Mouse (Mus musculus) spleen, adult 2 months (tissue): ENCODE data around the gene Prcc.

ENCODE experiments used
- CTCF ChIP-seq: fragments of 200-500 bp; IDR thresholded peaks from 2 replicates; pipeline ENCODE4 v1.5.1; 2011; ENCODE audit warnings: mild to moderate bottlenecking, inconsistent platforms; ENCODE audit not compliant: insufficient read depth, insufficient read length, insufficient replicate concordance; ENCODE audit errors: extremely low read depth
- POLR2A ChIP-seq: fragments of 200-500 bp; IDR thresholded peaks from 2 replicates; pipeline ENCODE4 v1.6.1; 2011; ENCODE audit warnings: low read depth, low read length, inconsistent platforms

- TF ChIP-seq CTCF (no peak), POLR2A (no peak)
Measured at GRCm38 (mm10) chr3:87903821-87904220, 18.4 kb upstream of the Prcc start.
